Mouse (Mus musculus) cerebellum, adult 9-10 months (tissue): ENCODE data around the gene Tmem237.
A peak's percentile ranks its signal among the peaks of the same experiment; 100 is the strongest.

Experiments used
- DNase-seq: peaks from one replicate; pipeline ENCODE4 v3.0.0; 2022

The Tmem237 gene

DNA sequence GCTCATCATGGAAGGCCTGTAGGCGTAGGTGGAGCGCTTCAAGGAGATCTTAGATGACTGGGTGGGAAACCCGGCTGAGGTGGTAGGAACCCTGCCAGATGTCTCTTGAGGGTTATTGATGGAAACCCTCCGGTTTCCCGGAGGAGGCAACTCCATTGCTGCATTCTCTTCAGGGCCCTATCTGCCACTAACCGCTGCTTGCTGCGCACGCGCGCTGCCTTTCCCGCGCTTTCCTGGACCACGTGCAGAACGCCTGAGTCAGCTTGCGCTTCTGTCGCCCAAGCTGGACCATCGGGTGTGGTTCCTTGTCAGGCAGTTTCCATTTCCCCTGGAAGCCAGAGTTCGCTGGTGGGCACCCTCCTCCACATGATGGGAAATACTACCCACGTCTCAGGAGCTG, 25.5 kb downstream of the Tmem237 start, which contains the start of gene C2cd6:
TSS of gene C2cd6 (minus strand) at position 196 of the 400 bp plus-strand sequence.
- no peak for DNase-seq

DNA sequence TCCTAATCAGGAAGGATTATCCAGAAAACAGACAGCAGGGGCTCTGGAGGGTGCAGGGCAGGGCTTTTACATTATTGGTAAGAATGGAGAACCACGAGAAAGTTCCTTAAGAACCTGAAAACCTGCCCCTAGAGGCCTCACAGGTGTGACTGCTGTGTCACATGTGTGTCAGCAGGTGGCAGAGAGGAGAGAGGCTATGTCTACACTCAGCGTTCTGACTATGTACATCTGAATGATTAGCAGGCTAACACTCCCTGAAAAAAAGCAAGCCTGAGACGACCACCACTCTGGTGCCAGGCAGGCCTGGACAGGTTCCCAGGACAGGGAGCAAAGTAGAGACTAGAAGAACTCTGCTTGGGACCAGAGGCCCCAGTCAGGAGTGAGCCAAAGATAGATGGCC, 49.3 kb downstream of the Tmem237 start:
- no peak for DNase-seq

DNA sequence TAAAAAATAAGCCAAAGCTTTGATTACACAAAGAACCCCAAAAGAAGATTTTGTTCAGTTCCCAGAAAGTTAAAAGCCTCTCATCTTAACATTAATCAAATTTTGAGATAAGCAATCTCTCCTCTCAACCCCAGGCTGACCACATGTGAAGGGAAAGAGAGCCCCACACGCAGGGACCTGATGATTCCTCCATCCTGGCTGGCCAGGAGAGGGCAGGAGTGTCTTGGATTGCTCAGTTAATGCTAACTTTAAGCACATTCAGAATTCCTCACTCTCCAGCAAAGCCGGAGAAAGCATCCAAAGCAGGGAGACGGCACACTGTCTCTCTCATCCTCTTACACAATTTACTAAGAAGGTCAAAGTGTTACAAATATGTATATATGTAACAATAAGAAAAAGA, 52.2 kb downstream of the Tmem237 start:
- peak; percentile 17 for DNase-seq

DNA sequence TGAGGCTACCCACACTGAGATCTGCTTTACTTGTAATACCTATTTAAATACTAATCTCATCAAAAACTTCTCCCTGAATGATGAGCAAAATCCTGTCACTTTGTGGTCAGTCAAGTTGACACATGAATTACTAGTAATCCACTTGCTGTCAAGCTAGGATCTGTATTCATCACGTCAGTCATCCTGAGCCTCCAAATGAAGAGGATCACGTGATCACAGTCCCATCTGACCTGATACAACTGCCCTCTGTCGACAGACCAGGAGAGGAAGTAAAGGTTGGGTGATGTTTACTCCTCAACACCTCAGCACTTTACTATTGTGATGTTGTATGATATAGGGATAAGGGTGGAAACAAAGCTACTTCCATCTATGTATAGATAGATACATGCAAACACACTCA, 56.5 kb downstream of the Tmem237 start:
- DNase-seq, result no peak

DNA sequence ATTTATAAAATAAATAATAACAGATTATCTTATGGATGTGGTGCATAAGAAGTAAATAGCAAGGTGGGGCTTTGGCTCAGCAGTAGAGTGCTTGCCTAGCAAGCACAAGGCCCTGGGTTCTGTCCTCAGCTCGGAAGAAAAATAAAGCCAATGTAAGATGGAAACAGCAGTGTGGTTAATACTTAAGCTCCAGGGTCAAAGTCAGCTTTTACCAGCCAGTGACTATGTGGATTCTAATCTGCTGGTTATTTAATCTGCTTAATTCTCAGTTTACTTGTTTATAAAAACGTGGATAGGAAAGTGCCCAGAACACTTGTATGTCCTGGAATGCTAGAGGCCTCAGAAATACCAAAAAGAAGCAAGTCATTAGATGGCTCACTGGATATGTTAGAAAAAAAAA, 63.3 kb downstream of the Tmem237 start:
- DNase-seq, result no peak

DNA sequence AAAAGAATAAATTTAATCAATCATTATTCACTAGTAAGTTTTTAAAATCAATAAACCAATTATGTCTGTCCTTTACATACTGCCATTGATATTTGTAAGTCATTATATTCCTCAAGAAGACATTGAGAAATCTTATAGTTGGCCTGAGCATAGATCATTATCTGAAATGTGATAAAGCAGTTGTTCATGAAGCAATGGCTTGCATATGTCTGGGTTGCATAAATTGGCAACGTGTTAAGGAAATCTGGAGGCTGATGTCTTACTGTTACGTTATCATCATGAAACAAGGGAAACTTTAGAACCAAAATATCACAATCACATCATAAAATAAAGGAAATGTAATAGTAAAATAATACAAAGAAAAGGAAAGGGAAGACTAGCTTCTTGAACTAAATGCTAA, 68.9 kb downstream of the Tmem237 start:
- DNase-seq, result no peak
